Mouse (Mus musculus) right cerebral cortex, postnatal 25 days (tissue): ENCODE measurements at regions not wholly inside any gene's neighbourhood (a gene's known extent, or its start where the extent isn't known, plus 50 kb on each side); places are given as distances from the start of the nearest gene placed in this dataset.

Experiments used
- DNase-seq: peaks from one replicate; pipeline ENCODE4 v3.0.0; 2022

- DNase-seq = no peak
These were observed 451.2 kb upstream of the Marcks start for GRCm38 (mm10) chr10:37589889-37590288.

DNA sequence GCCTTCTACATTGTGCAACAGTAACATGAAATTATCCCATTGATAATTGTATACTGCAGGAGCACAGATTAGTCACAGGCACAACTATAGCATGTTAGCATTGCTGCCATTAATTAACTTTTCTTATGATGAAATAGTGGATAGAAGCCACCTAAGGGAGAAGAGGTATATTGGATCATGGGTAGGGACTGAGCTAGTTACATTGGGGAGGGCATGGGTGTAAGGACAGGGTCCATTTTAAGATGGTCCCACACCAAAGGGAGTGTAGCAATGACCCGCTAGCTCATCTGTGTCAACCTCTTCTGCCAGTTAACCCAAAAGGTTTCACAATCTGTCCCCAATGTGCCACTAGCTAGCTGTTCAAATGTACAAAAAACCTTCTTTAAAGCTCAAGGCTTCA, 450.3 kb upstream of the Marcks start:
- DNase-seq = no peak

DNA sequence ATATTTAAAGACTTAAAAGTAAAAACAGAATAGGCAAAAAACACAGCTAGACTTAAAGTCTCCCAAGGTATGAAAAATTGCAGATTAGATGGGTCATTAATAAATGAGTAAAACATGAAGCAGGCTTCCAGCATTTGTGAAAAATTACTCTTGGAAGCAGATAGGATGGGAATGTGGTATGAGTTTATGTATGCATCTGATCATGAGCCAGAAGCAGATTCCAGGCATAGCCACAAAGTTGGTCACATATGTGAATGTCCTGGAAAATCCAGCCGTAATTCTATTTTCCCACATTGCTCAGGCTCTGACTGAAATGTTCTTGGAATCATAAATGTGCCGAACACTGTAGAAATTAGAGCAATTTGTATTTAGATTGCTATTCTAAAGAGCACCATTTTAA, 432.5 kb upstream of the Marcks start:
- DNase-seq = no peak

- no peak for DNase-seq
These were observed 423.0 kb upstream of the Marcks start for GRCm38 (mm10) chr10:37561705-37562104.

GRCm38 (mm10) chr10:37549446-37549845, 410.7 kb upstream of the Marcks start:
- DNase-seq = no peak

DNA sequence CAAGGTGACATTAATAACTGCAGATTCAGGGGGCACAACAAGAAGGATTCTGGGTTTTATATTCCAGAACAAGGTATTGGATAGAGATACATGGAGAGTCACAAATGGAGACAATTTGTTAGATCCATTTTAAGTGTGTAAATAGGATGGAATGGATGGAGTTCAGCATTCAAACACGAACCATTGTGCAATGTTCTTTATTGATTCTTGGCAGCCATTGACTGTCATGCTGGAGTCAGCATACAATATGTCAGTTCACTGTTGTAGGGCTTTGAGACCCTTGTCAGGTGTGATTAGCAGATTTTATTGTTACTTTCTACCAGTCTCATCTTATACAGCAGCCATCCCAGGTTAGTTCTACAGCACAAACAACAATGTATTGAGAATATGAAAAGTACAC, 402.0 kb upstream of the Marcks start:
- no peak for DNase-seq

GRCm38 (mm10) chr10:37505966-37506615, 367.4 kb upstream of the Marcks start:
- DNase-seq = no peak

DNA sequence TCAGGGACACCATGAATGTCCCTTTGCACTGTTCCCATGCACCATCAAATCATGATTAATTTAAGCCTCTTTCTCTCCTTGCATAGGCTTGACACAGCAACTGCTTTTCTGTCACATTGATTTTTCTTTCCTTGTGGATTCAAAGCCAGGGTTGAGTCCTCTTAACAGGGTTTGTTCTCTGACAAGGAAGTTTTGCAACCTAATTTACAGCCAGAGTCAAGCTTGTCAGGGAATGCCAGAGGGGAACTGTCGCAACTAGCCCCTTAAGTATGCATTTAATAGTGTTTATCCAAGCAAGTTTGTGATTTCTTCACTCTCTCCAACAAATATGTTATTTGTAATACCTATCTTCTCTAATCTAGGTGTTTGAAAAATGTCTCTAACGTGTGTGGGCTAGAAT, 365.7 kb upstream of the Marcks start:
- DNase-seq = no peak

DNA sequence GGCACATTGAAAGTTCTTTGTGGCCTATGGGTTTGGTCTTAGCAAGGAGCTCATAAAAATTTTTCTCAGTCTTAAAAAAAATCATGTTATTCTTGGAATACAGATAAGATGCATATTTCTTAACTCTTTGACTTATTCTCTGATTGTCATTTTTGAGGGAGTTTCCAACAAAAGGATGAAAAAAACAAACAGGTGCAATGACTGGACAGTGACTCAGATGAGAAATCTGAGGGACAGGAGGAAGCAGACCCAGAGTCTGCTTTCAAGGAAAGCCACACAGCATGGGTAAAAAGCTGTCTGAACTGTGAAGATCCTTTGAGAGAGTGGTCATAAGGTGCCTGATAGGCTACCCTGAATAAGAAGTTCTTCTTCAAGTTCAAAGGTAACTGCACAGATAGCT, 363.8 kb upstream of the Marcks start:
- no peak for DNase-seq

DNA sequence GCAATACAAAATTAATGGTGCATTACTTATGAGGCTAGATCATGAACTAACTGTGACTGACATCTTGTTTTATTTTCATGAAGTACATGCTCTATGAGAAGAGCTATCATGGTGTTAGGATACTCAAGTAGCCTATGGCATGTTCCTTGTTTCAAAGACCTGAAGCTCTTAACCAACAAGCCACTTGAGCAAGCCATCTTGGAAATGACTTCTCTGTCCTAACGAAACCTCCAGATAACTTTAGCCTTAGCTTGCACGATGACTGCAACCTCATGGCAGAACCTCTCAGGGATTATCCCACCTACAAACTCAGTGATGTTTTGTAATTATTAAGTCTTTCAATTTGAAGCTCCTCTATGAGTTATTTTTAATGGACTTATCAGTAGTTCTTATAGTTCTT, 362.3 kb upstream of the Marcks start:
- DNase-seq = no peak

DNA sequence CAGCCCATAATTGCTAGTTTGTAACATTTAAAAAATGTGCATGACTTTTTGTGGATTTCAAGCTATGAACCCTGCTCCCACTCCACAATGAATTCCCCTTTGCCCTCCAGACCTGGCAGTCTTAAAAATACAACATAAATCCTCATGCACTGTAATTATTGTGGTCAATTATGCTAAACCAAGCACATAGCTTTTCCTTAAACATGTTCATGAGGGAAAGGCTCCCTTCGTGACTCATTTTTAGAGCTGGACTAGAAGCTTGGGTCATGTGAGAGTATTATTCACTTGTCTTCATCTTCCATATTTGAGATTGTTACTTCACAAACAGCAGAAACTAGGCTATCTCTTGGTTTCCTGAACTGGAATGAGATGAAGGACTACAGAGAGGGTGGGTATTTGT, 356.7 kb upstream of the Marcks start:
- no peak for DNase-seq

GRCm38 (mm10) chr10:37494552-37495166, 355.9 kb upstream of the Marcks start:
- DNase-seq = no peak

DNA sequence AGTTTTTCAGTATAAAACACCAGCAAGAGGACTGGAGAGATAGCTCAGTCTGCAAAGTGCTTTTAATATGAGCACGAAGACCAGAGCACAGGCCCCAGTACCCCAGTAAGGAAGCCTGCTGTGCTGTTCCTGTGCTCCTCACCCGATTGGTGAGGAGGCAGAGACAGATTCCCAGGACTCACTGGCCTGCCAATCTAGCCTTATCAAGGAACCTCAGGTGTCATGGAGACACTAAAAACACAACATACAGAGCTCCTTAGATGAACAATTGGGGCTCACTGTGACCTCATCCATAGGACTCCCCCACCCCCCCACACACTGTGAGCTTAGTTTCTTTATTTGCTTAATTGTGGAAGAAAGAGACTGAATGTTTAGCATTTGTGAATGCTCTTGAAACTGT, 355.4 kb upstream of the Marcks start:
- no peak for DNase-seq

- DNase-seq = no peak
These were observed 345.7 kb upstream of the Marcks start for GRCm38 (mm10) chr10:37484311-37485023.

DNA sequence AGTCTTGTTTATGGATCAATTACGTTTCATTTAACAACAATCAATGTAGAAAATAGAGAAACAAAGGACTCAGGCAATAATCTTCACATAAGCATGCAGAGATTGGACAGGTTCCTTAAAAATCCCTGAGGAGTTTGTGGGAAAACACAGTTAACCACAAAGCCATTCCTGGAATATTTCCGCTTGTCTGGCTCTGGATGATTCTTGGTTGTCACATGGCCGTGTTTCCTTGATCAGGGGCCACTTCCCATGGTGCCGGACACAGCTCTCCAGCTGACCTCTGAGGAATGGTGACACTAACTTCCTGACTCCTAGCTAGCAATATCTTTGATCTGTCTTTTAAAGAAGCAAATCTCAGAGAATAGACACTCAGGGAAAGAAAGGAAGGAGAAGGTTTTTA, 344.8 kb upstream of the Marcks start:
- no peak for DNase-seq

DNA sequence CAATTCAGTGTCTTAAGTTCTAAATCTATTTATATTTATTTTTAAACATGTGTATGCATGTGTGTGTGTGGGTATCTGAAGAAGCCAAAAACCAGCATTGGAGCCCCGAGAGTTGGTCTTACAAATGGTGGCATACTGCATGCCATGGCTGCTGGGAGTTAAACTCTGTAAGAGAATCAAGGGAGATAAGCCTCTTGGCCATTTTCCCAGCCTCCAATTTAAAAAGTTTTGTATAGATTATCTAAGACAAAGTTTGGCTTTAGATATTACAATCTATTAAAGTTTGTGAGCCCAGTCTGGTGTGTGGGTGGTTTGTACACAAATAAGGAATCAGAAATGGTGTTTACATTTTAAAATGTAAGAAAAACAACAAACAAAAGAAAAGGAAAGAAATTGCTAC, 343.2 kb upstream of the Marcks start:
- DNase-seq = no peak

DNA sequence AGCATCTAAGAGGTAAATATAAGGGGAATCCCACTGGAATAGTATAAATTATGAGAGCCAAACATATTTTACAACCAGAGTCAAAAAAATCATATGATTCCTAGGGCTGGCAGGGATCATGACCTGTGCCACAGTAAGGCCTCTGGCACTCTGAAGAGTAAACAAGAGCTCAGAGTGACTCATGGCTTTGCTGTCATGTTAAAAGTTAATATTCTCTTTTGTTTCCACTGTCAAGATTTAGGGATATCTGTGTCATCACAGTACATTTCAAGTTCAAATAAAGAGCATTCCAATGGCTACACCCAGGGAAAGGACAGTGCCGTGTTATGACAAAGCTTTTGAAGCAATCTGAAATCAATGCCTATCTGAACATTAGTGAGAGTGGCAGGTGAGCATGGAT, 341.6 kb upstream of the Marcks start:
- DNase-seq = no peak

- no peak for DNase-seq
These were observed 339.4 kb upstream of the Marcks start for GRCm38 (mm10) chr10:37478108-37478507.

- no peak for DNase-seq
These were observed 334.4 kb upstream of the Marcks start for GRCm38 (mm10) chr10:37473086-37473485.

DNA sequence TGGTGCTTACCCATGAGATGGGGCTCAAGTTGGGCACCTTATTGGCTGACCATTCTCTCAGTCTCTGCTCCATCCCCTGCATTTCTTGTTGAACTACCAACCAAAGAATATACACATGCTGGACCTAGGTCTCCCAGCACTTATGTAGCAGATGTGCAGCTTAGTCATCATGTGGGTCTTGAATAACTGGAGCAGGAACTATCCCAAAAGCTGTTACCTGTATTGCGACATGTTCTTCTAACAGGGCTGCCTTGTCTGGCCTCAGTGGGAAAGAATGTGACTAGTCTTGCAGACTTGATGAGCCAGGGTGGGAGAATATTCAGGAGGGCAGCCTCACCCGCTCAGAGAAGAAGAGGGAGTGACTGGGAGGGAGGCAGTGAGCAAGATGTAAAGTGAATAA, 318.7 kb upstream of the Marcks start:
- no peak for DNase-seq

DNA sequence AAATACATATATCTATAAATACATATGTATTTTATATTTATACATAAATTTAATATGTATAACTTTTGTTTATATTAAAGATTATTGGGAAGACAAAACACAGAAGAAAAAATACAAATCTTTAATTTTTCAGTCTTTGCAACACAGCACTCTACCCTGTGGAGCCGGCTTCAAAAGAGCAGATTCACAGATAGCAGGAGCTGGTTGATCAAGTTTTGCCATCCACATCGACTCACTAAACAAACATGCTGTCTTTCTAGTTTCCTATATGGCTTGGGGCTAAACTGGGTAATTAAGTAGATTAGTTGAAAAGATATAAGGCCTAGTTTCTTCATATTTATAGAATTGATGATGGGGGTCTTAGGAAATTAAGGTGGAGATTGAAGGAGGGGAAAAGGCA, 311.2 kb upstream of the Marcks start:
- no peak for DNase-seq

GRCm38 (mm10) chr10:37447333-37448204, 308.8 kb upstream of the Marcks start:
- DNase-seq = no peak

DNA sequence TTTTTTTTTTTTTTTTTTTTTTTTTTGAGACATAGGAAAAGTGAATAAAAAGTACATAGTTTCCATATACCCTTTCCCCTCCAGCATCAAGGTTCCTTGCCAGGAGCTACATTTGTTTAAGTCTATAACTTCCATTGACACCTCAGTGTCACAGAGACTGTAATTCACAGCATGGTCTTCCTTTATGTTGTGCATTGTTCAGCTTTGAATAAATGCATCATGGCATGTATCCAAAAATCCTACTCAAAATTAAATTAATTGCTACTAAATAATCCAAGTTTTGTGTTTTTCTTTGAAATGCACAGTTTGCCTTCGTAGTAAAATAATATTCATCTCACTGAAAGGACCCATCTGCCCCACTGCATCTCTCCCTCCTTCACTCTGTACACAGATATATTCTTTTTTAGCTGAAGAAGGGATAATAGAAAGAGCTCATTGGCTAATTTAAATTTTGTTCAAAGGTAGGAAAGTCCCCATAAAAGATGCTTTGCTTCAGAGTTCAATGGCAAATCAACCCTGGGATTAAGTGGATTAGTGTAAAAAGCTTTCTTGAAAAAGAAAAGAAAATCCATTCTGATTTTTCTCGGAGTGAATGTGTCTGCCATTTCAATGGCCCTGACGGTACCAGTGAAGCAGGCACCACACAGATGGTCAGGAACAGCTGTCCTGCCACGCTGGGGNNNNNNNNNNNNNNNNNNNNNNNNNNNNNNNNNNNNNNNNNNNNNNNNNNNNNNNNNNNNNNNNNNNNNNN, 301.3 kb upstream of the Marcks start:
- DNase-seq = no peak
